Mouse (Mus musculus): ENCODE data around the gene Gm12166. TPM values are rescaled to one million over a fixed set of nuclear protein-coding genes. Genes with fewer than 3 reads are reported as not detected.
"Not testable (repeated sequence)": the region's sequence is repeated elsewhere in the genome, so short reads cannot be mapped to it uniquely, and the experiment has no call there.

Gene Gm12166
- polyA plus RNA-seq (2014; fragmentation: Nextera tagmentation; extraction: Ambion mirVana), result 2.4 and 9.0 TPM in 2 replicates

DNA sequence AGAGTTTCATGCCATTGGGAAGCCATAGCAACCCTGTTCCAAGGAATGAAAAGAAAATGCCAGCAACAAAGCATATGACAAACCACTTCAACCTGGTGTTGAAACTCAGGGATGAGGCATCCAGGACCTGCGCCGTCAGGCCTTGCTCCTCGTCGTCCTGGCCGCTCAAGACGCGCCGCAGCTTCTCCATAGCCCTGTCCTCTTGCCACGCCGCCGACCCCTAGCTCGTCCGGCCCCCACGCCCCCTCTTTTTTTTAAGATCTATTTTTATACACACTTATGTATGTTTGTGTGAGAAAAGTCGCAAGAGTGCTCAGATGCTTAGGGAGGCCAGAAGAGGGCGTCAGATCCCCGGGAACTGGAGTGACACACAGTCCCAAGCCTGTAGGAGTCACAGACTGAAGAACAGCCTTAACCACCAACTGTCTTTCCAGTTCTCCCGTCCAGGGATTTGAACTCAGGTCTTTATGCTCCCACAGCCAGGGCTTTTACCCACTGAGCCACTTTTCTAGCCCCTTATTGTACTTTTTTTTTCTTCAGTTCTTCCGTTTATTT, at the start of gene Gm12166:
Gene Gm12166 (minus strand): TSS at position 217 of the 555 bp plus-strand sequence.
- not testable (repeated sequence) for H3K4me3 ChIP-seq (ENCODE audit: low read depth, low read length); H3K9me3 ChIP-seq (replicated peaks; ENCODE audit: control insufficient read depth, low read length); H3K27me3 ChIP-seq (ENCODE audit: control insufficient read depth, insufficient read depth, low read length); H3K27ac ChIP-seq (ENCODE audit: low read depth, low read length); H3K9ac ChIP-seq (ENCODE audit: low read depth, low read length); H3K36me3 ChIP-seq (ENCODE audit: control insufficient read depth, insufficient read depth, low read length); ATAC-seq (replicated peaks; ENCODE audit: insufficient number of reproducible peaks, low FRiP score, low TSS enrichment)
- Histone ChIP-seq H3K4me1 (ENCODE audit: control insufficient read depth, insufficient read depth, low read length) (peaks cover 15% of the 10 kb centered on the region), H3K4me2 (peak within 1 kb of the TSS; percentile 49)
- 31% methylated on average over 19 of the region's 19 CpGs for WGBS (ENCODE audit: insufficient replicate concordance)

- H3K9ac ChIP-seq (ENCODE audit: low read depth, low read length), result no peak overlapping the region
- H3K36me3 ChIP-seq (ENCODE audit: control insufficient read depth, insufficient read depth, low read length), result peaks cover 40% of the 10 kb centered on the region
- no peak for ATAC-seq (replicated peaks; ENCODE audit: insufficient number of reproducible peaks, low FRiP score, low TSS enrichment)
- H3K9me3 ChIP-seq (replicated peaks; ENCODE audit: control insufficient read depth, low read length), result no peaks in the 10 kb centered on the region
- no peaks in the 10 kb centered on the region for H3K27me3 ChIP-seq (ENCODE audit: control insufficient read depth, insufficient read depth, low read length)
- no peak overlapping the region for H3K4me3 ChIP-seq (ENCODE audit: low read depth, low read length)
- no peak overlapping the region for H3K27ac ChIP-seq (ENCODE audit: low read depth, low read length)
- peaks cover 14% of the 10 kb centered on the region for H3K4me1 ChIP-seq (ENCODE audit: control insufficient read depth, insufficient read depth, low read length)
- WGBS (ENCODE audit: insufficient replicate concordance), result 53% methylated on average over 3 of the region's 3 CpGs
- H3K4me2 ChIP-seq, result no peak overlapping the region
Observed at GRCm38 (mm10) chr11:46097062-46097461, 44.9 kb upstream of the Gm12166 start.

DNA sequence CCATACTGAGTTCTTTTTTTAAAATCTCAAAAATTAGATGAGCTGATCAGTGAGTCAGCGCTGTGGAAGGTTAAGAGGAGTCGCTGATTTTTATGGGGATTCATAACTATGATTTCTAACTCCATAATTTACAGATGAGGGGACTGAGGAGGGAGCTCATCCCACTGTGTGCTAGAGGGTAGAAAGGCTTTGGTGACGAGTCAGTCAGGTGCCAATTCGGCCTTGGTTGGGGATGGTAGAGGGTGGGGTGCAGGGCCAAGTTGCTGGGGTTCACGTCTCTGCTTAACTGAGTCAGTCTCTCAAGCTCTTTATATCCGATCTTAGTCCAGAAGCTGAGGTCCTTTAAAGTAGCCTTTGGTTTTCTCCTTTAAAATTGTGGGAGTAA, 44.1 kb upstream of the Gm12166 start:
- Histone ChIP-seq H3K4me3 (ENCODE audit: low read depth, low read length) (no peak overlapping the region), H3K9ac (ENCODE audit: low read depth, low read length) (no peak overlapping the region), H3K9me3 (replicated peaks; ENCODE audit: control insufficient read depth, low read length) (no peaks in the 10 kb centered on the region), H3K4me2 (no peak overlapping the region), H3K36me3 (ENCODE audit: control insufficient read depth, insufficient read depth, low read length) (peaks cover 40% of the 10 kb centered on the region), H3K27ac (ENCODE audit: low read depth, low read length) (peak overlapping the region; percentile 55; the same call in 1 of the 2 replicates), H3K4me1 (ENCODE audit: control insufficient read depth, insufficient read depth, low read length) (peaks cover 23% of the 10 kb centered on the region), H3K27me3 (ENCODE audit: control insufficient read depth, insufficient read depth, low read length) (no peaks in the 10 kb centered on the region)
- no peak for ATAC-seq (replicated peaks; ENCODE audit: insufficient number of reproducible peaks, low FRiP score, low TSS enrichment)
- WGBS (ENCODE audit: insufficient replicate concordance), result 85% methylated on average over 6 of the region's 6 CpGs

DNA sequence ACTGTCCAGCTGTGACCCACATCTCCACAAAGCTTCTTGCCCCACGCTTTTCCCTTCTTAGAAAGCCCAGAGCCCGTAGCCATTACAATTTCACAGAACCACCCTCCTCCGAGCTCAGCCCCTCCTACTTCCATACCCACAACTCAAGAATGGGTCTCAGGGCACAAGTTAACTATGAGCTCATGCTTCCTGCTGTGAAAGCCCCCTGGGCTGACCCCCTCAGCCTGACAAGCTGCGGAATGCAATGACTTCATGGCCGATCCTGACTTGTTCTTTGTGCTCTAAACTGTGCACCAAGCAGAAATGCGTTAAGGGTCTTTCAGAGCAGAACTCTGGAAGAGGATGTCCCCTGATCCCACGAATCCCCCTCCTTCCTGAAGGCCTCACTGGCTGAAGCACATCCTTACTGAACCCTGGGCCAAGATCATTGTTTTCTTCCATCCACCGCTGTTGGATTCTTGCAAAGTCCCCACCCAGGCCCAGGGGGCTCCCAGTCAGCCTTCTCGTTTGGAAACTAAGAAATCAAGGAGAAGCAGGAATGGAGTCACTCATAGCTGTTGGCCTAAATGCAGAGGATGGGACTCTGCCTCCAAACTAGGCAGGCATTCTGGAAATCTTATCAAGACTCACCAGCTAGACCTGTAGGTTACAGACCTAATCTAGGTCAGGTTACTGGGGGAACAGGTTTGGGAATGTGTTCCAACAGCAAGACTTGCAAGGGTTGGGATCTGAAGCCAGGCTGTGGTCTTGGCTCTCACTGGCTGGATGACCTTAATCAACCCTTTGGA, 43.5 kb upstream of the Gm12166 start:
- H3K36me3 ChIP-seq (ENCODE audit: control insufficient read depth, insufficient read depth, low read length), result peaks cover 37% of the 10 kb centered on the region
- no peak overlapping the region for H3K9ac ChIP-seq (ENCODE audit: low read depth, low read length)
- H3K27ac ChIP-seq (ENCODE audit: low read depth, low read length), result peak overlapping the region; percentile 55
- H3K4me3 ChIP-seq (ENCODE audit: low read depth, low read length), result no peak overlapping the region
- ATAC-seq (replicated peaks; ENCODE audit: insufficient number of reproducible peaks, low FRiP score, low TSS enrichment), result no peak
- no peaks in the 10 kb centered on the region for H3K9me3 ChIP-seq (replicated peaks; ENCODE audit: control insufficient read depth, low read length)
- no peaks in the 10 kb centered on the region for H3K27me3 ChIP-seq (ENCODE audit: control insufficient read depth, insufficient read depth, low read length)
- WGBS (ENCODE audit: insufficient replicate concordance), result 59% methylated on average over 9 of the region's 9 CpGs
- peaks cover 27% of the 10 kb centered on the region for H3K4me1 ChIP-seq (ENCODE audit: control insufficient read depth, insufficient read depth, low read length)
- no peak overlapping the region for H3K4me2 ChIP-seq

- Histone ChIP-seq H3K4me1 (ENCODE audit: control insufficient read depth, insufficient read depth, low read length) (peaks cover 55% of the 10 kb centered on the region), H3K27ac (ENCODE audit: low read depth, low read length) (0 out of 2 replicates have a peak overlapping the region, but pooled peaks have one; percentile 66), H3K4me2 (no peak overlapping the region), H3K9me3 (replicated peaks; ENCODE audit: control insufficient read depth, low read length) (no peaks in the 10 kb centered on the region), H3K27me3 (ENCODE audit: control insufficient read depth, insufficient read depth, low read length) (no peaks in the 10 kb centered on the region), H3K9ac (ENCODE audit: low read depth, low read length) (0 out of 2 replicates have a peak overlapping the region, but pooled peaks have one; percentile 6), H3K4me3 (ENCODE audit: low read depth, low read length) (no peak overlapping the region), H3K36me3 (ENCODE audit: control insufficient read depth, insufficient read depth, low read length) (peaks cover 13% of the 10 kb centered on the region; the same call in 1 of the 2 replicates)
- WGBS (ENCODE audit: insufficient replicate concordance), result 81% methylated on average over 4 of the region's 4 CpGs
- no peak for ATAC-seq (replicated peaks; ENCODE audit: insufficient number of reproducible peaks, low FRiP score, low TSS enrichment)
Observed at GRCm38 (mm10) chr11:46092121-46092520, 40.0 kb upstream of the Gm12166 start.

- no peaks in the 10 kb centered on the region for H3K27me3 ChIP-seq (ENCODE audit: control insufficient read depth, insufficient read depth, low read length)
- peak overlapping the region; percentile 59 for H3K27ac ChIP-seq (ENCODE audit: low read depth, low read length)
- H3K36me3 ChIP-seq (ENCODE audit: control insufficient read depth, insufficient read depth, low read length), result peaks cover 12% of the 10 kb centered on the region; the same call in 1 of the 2 replicates
- H3K9me3 ChIP-seq (replicated peaks; ENCODE audit: control insufficient read depth, low read length), result no peaks in the 10 kb centered on the region
- WGBS (ENCODE audit: insufficient replicate concordance), result 33% methylated on average over 10 of the region's 10 CpGs
- ATAC-seq (replicated peaks; ENCODE audit: insufficient number of reproducible peaks, low FRiP score, low TSS enrichment), result no peak
- no peak overlapping the region for H3K4me3 ChIP-seq (ENCODE audit: low read depth, low read length)
- peak overlapping the region; percentile 46; the same call in 1 of the 2 replicates for H3K9ac ChIP-seq (ENCODE audit: low read depth, low read length)
- H3K4me1 ChIP-seq (ENCODE audit: control insufficient read depth, insufficient read depth, low read length), result peaks cover 57% of the 10 kb centered on the region
- no peak overlapping the region for H3K4me2 ChIP-seq
Observed at GRCm38 (mm10) chr11:46090951-46091667, 39.0 kb upstream of the Gm12166 start.

- H3K4me1 ChIP-seq (ENCODE audit: control insufficient read depth, insufficient read depth, low read length), result peaks cover 58% of the 10 kb centered on the region
- ATAC-seq (replicated peaks; ENCODE audit: insufficient number of reproducible peaks, low FRiP score, low TSS enrichment), result no peak
- WGBS (ENCODE audit: insufficient replicate concordance), result 82% methylated on average over 10 of the region's 10 CpGs
- no peaks in the 10 kb centered on the region for H3K27me3 ChIP-seq (ENCODE audit: control insufficient read depth, insufficient read depth, low read length)
- no peak overlapping the region for H3K4me3 ChIP-seq (ENCODE audit: low read depth, low read length)
- H3K36me3 ChIP-seq (ENCODE audit: control insufficient read depth, insufficient read depth, low read length), result peaks cover 9% of the 10 kb centered on the region
- H3K4me2 ChIP-seq, result no peak overlapping the region
- H3K9me3 ChIP-seq (replicated peaks; ENCODE audit: control insufficient read depth, low read length), result no peaks in the 10 kb centered on the region
- no peak overlapping the region for H3K9ac ChIP-seq (ENCODE audit: low read depth, low read length)
- peak overlapping the region; percentile 59 for H3K27ac ChIP-seq (ENCODE audit: low read depth, low read length)
Observed at GRCm38 (mm10) chr11:46090036-46090725, 38.1 kb upstream of the Gm12166 start.

DNA sequence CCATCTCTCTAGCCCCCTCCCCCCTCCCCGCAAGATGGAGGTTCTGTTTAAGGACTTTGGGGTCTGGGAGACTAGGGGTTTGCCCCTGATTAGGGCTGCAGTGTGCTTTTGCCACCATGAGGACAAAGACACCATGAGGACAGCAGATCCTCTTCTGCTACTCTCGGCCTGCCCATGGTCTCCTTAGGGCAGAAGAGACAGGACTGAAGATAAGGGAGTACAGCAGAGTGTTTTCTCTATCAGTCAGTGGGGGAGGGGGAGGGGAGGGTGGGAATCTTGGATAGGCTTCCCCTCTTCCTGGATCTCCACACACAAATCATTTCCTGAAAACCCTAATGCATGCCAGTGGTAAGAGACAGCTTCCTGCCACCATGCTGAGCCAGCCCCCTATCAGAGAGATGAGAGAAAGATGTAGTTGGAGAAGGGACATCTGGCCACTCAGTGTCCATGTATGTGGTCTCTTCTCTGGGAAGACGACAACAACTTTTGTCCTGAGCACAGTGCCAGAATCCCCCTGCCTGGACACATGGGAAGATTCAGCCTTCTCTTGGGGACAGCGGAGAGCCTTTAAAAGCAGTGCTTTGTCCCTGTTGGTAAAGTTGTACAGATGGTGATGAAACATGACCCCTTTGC, 37.1 kb upstream of the Gm12166 start:
- no peak overlapping the region for H3K4me2 ChIP-seq
- WGBS (ENCODE audit: insufficient replicate concordance), result 46% methylated on average over 4 of the region's 4 CpGs
- H3K36me3 ChIP-seq (ENCODE audit: control insufficient read depth, insufficient read depth, low read length), result peaks cover 4% of the 10 kb centered on the region
- H3K27ac ChIP-seq (ENCODE audit: low read depth, low read length), result peak overlapping the region; percentile 7; the same call in 1 of the 2 replicates
- H3K9me3 ChIP-seq (replicated peaks; ENCODE audit: control insufficient read depth, low read length), result no peaks in the 10 kb centered on the region
- H3K27me3 ChIP-seq (ENCODE audit: control insufficient read depth, insufficient read depth, low read length), result no peaks in the 10 kb centered on the region
- no peak overlapping the region for H3K9ac ChIP-seq (ENCODE audit: low read depth, low read length)
- no peak overlapping the region for H3K4me3 ChIP-seq (ENCODE audit: low read depth, low read length)
- H3K4me1 ChIP-seq (ENCODE audit: control insufficient read depth, insufficient read depth, low read length), result peaks cover 68% of the 10 kb centered on the region
- ATAC-seq (replicated peaks; ENCODE audit: insufficient number of reproducible peaks, low FRiP score, low TSS enrichment), result no peak
